Mouse (Mus musculus) layer of hippocampus, adult 8-10 months (tissue): Measurements from ENCODE around the gene Ccdc38. TPM values are rescaled to one million over a fixed set of nuclear protein-coding genes. Genes with fewer than 3 reads are reported as not detected.

Experiments
- DNase-seq, 2 experiments: peaks; one replicate each; pipeline ENCODE4 v3.0.0; 2022; ENCODE audit warnings: low spot score in 2 of 2
- total RNA-seq, 4 experiments: library from RNA; stranded (reverse); gene quantifications; 2 replicates each; pipeline ENCODE4 v1.2.4; 2022

Ccdc38 gene
- under 1 TPM in 1 of 4 experiments, not detected in 3; 0.14 TPM for total RNA-seq

GRCm38 (mm10) chr10:93540431-93541210 is at the start of gene Ccdc38:
Gene Ccdc38 (plus strand): TSS chr10:93540632.
- DNase-seq, result no peak

- DNase-seq, result no peak
These were observed 39.6 kb upstream of the Ccdc38 start for GRCm38 (mm10) chr10:93500864-93501263.

- DNase-seq, result no peak
These were observed 39.1 kb upstream of the Ccdc38 start for GRCm38 (mm10) chr10:93501346-93501745.

- no peak for DNase-seq
These were observed 32.0 kb upstream of the Ccdc38 start for GRCm38 (mm10) chr10:93508383-93508970.

GRCm38 (mm10) chr10:93509532-93510153 is 30.8 kb upstream of the Ccdc38 start:
- DNase-seq, result no peak

DNA sequence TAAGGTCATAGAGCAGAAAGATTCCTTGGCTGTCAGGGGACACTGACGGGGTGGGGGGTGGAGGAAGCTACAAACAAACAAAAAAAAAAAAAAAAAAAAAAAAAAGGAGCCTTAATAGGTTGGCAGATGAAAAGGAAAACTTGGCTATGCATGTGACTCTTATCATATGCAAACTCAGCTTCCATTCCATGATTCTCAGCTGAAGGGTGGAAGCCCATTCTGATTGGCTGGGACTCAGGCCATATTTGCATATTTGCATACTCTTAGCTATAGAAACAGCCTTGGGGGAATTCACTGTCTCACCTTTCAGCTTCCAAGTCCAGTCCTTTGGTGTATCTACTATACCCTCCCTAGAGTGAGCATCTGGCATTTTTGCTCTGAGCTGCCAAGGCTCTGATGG is 25.0 kb upstream of the Ccdc38 start:
- no peak for DNase-seq

DNA sequence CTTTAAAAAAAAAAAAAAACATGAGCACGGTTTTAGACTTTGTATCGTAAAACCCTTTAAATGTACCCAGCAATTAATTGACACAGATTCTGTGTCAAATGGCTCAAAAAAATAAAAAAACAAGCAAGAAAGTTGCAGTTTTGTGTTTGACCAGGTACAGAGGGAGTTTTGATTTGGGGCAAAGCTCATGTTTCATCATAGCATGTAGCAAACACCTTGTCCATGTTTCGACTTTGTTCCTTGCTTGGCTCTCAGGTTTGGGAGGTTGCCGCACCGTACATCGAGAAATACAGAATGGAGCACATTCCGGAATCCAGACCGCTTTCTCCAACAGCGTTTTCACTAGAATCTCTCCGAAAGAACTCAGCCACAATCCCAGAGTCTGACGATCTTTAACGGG is 24.5 kb upstream of the Ccdc38 start:
- no peak for DNase-seq

- no peak for DNase-seq
These were observed 22.7 kb upstream of the Ccdc38 start for GRCm38 (mm10) chr10:93517754-93518153.

DNA sequence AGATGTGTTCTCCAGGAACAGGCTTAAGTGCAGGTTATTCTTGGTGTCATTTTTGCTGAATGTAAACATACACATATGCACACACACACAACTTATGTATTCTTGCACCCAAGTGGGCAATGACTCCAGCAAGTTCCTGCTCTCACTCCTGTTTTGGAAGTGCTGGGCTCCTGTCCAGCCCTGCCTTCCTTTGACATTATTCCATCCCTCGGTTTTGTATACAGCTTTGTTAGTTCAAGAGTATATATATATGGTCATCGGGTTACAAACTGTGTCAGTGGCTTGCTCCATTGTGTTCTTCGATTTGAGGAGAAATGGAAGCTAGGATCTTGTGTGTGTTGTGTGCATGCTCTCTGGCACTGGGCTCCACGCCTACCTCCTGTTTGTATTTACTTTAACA is 22.2 kb upstream of the Ccdc38 start:
- no peak for DNase-seq

DNA sequence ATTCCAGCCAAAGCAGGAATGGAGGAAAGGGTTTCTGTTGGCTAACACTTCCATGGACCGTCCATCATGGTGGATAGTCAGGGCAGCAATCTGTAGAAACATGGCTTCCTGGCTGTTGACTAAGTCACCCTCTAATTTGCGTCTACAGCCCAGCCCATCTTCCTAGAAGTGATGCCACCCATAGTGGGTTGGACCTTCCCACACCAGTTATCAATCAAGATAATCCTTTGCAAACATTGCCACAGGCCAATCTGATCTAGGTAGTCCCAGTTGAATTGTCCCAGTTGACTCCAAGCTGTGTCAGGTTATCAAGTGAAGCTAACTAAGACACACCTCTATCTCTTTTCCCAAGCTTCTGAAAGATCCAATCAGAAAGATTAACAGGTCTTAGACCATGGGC is 21.8 kb upstream of the Ccdc38 start:
- DNase-seq, result no peak

DNA sequence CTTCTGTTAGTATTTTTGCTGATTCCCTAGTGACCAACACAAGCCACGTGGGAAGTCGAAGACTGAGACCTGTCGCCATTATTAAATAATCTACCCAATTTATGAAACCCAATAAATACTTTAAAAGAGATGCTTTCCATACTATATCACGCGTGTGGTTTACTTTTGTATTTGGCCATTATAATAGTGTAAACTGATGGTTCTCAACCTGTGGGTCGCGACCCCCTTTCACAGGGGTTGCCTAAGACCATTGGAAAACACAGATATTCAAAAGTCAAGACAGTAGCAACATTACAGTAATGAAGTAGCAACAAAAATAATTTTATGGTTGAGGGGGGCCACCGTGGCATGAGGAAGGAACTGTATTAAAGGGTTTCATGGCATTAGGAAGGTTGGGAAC is 21.3 kb upstream of the Ccdc38 start:
- DNase-seq, result no peak

- DNase-seq, result no peak
These were observed 20.7 kb upstream of the Ccdc38 start for GRCm38 (mm10) chr10:93519756-93520155.

DNA sequence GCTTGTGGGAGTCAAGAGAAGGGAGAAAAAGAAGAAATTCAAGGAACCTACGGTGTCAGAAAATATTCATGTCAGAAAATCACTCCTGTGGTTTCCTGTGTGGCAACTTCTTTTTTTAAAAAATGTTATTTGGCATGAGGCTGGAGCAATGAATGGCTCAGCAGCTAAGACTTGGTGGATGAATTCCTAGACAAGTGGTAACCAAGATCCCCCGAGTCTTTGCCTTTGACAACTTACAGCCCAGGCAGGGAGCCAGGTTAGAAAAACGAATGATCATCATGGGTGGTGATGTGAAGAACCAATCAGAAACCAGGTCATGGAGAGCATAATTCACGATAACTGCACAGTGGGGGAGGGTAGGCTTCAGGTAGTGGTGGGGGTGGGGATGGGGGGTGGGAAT is 19.4 kb upstream of the Ccdc38 start:
- DNase-seq, result no peak

DNA sequence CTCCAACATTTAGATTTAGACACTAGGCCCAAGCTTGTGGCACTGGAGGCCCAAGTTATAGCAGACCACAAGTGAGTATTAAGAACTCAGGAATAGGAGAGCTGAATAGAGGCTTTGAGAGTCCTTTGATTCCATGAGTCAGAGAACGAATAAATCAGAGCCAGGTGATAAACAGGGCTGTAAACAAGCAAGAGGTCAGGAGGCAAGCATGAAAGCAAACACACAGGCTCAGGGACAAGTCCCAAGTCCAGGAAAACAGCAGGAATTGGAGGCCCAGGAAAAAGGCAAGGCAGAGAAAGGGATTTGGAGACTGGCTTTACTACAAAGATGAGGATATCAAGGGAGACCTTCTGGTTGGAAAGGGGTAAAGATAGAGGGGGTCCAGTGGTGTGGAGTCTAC is 15.1 kb upstream of the Ccdc38 start:
- no peak for DNase-seq

- DNase-seq, result no peak
These were observed 2.1 kb upstream of the Ccdc38 start for GRCm38 (mm10) chr10:93538287-93538686.

GRCm38 (mm10) chr10:93538818-93539217 is 1.6 kb upstream of the Ccdc38 start:
- no peak for DNase-seq

- peak; percentile 11 to 31 for DNase-seq
These were observed 529 bp upstream of the Ccdc38 start, which contains the start of gene Amdhd1 for GRCm38 (mm10) chr10:93539775-93540430. Gene Amdhd1 (minus strand): TSS chr10:93540033.

DNA sequence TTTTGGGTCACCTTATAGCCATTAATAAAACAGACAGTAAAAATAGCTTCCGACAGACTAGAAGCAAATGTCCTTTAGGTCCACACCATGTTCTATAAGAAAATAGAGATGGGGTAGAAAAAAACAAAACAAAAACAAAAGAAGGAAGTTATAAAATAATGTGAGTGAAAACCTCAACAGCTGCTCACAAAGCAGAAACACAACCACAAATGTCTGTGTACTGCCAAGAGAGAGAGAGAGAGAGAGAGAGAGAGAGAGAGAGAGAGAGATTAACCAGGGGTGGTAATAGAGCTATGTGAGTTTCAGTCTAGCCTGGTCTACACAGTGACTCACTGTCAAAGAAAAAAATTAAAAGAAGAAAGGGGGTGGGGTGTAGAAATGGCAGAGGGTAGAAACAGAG is 1.2 kb downstream of the Ccdc38 start:
- no peak for DNase-seq

DNA sequence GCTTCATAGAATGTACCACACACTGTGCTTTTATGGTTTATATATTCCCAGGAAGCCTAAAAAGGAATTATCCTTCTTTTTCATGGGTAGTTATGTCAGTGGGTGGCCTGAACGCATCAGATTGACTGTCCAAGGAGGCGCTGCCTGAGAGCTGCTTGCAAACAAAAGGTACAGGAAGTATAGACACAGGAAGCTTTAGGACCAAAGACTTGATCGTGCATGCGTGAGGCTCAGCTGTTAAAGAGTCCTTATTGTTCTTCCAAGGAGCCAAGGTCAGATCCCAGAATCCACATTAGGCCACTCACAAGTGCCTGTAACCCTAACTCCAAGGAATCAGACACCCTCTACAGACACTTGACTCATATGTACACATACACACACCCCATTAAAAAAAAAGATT is 1.9 kb downstream of the Ccdc38 start:
- no peak for DNase-seq

- no peak for DNase-seq
These were observed 2.7 kb downstream of the Ccdc38 start for GRCm38 (mm10) chr10:93543176-93543575.

GRCm38 (mm10) chr10:93544172-93544571 is 3.7 kb downstream of the Ccdc38 start:
- DNase-seq, result no peak

GRCm38 (mm10) chr10:93547741-93548270 is 7.4 kb downstream of the Ccdc38 start:
- no peak for DNase-seq
